Mouse (Mus musculus) embryonic fibroblast, embryonic 13.5 days (primary cell): ENCODE measurements around the gene Aff3. TPM values are rescaled to one million over a fixed set of nuclear protein-coding genes. Genes with fewer than 3 reads are reported as not detected.

Experiments
- H3K27ac ChIP-seq: 2 replicates; pipeline ENCODE4 v1.5.1; 2012; ENCODE audit warnings: low read length, control low read depth, inconsistent platforms; ENCODE audit not compliant: insufficient read depth
- H3K4me1 ChIP-seq: 2 replicates; pipeline ENCODE4 v1.6.1; 2011; ENCODE audit warnings: low read length; ENCODE audit not compliant: control insufficient read depth, insufficient read depth
- H3K4me3 ChIP-seq: 2 replicates; pipeline ENCODE4 v1.5.1; 2011; ENCODE audit warnings: mild to moderate bottlenecking, control low read depth, low read length; ENCODE audit not compliant: insufficient read depth
- CTCF ChIP-seq: IDR thresholded peaks from 2 replicates; pipeline ENCODE4 v1.5.1; 2011; ENCODE audit warnings: mild to moderate bottlenecking, control low read depth, low read length, moderate library complexity, borderline replicate concordance; ENCODE audit not compliant: insufficient read depth
- POLR2A ChIP-seq: IDR thresholded peaks from 2 replicates; pipeline ENCODE4 v1.6.1; 2011; ENCODE audit warnings: low read depth, mild to moderate bottlenecking, control low read depth, low read length, moderate library complexity
- polyA plus RNA-seq: library from polyadenylated mRNA; stranded (reverse); fragments of >200 nt; gene quantifications from 2 replicates; pipeline ENCODE4 v1.2.4, GENCODE M21; 2011; ENCODE audit warnings: low read depth; ENCODE audit not compliant: missing spikeins, insufficient read length

The Aff3 gene
- polyA plus RNA-seq, 1 experiment = 20.0 TPM

DNA sequence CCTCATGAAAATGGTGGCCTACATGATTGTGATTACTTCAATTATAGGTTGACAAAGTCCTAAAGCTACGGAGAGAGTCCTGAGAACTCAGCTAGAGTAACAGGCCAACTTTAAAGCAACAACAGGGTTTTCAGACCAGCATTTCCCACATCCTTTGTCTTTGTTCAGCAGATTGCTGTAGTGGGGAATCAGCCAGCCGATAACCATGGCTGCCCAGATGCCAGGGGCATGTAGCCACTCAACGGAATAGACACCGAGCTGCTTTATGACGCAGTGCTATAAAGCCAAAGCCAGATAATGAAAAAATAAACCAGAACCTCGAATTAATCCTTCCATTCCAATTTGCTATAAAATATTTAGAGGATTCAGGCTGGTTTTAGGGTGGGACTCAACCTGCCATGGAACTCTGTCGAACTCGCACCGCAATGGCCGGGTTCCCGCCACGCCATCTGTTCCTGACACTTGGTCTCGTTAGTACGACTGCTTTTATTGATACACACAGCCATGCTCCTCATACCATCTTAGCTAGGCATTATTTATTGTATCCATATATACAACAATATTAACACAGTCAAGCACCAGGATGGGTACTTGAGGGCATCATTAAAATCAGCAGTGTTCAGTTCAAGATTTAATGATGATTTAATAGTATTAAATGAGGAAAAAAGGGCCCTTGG is 297.2 kb downstream of the Aff3 start:
- TF ChIP-seq POLR2A (no peak), CTCF (no peak)
- H3K4me1 ChIP-seq = 0 out of 2 replicates have a peak, but pooled peaks cover 3% of the 10 kb centered on the region
- no peak overlapping the region for H3K4me3 ChIP-seq
- H3K27ac ChIP-seq = no peak overlapping the region

DNA sequence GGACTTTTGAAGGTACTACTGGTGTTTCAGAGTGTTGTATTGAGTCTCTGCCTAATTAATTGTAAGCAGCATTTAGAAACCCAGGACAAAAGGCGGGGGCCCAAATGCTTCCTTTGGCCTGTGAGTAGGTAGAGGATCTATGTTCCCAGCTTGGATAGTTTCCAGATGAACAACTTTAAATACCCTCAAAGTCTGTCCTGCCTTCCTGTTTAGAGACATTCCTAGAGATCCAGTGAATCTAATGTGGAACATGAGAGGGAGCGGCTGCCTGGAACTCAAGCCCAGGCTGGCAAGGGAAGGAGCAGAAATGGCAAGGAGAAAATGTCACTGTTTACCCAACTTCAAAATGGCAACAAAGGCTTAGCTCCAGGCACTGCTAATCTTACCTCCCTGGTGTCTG is 300.9 kb downstream of the Aff3 start:
- no peak for TF ChIP-seq CTCF
- no peak for TF ChIP-seq POLR2A
- H3K4me1 ChIP-seq = 0 out of 2 replicates have a peak, but pooled peaks cover 3% of the 10 kb centered on the region

DNA sequence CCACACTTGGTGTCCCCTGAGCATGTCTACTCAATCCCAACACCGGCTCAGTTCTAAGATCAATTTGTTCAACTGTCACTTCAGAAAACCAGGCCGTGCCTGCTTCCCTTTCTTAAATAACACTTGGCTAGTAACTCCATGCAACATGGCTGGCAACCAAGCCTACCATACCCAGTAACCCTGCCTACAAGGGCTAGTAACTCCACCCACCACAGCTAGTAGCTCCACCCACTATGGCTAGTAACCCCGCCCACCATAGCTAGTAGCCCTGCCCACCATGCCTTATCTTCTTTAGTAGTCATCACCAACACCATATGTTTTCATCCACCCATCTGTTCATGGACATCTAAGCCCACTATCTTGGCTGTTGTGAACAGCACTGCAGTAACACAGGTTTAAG is 302.5 kb downstream of the Aff3 start:
- TF ChIP-seq POLR2A (no peak), CTCF (no peak)
- no peak overlapping the region for H3K27ac ChIP-seq
- 0 out of 2 replicates have a peak, but pooled peaks cover 5% of the 10 kb centered on the region for H3K4me1 ChIP-seq
- H3K4me3 ChIP-seq = no peak overlapping the region

More for the DNA sequence above, 300.9 kb downstream of the Aff3 start:
- H3K27ac ChIP-seq = no peak overlapping the region
- no peak overlapping the region for H3K4me3 ChIP-seq

DNA sequence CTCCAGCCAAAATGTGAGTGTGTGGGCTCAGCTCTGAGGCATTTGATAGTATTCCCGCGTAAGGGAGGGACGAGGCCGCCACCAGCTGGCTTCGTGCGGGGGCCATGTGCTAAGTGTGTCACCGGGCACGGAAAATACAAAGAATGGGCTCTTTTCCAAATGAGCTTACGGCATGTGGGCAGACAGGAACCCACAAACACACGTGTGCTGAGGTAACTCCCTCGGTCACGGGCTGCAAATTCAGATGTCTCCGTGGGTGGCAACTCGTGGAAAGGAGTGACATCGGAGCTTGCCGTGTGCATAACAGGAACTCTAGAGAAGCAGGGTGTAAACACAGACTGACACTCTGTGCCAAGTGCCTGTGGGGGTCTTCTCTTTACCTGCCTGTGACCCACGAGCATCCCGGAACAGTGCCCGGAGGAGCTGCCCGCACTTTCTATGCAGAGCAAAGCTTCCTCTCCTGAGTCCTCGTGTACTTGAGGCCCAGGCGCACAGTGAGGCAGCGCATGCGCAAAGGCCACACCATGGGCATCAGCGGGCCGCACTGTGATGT is 305.9 kb downstream of the Aff3 start:
- no peak overlapping the region for H3K27ac ChIP-seq
- TF ChIP-seq CTCF (no peak), POLR2A (no peak)
- H3K4me1 ChIP-seq = 0 out of 2 replicates have a peak, but pooled peaks cover 2% of the 10 kb centered on the region
- no peak overlapping the region for H3K4me3 ChIP-seq

- H3K27ac ChIP-seq = no peak overlapping the region
- H3K4me1 ChIP-seq = 0 out of 2 replicates have a peak, but pooled peaks cover 2% of the 10 kb centered on the region
- TF ChIP-seq POLR2A (no peak), CTCF (no peak)
- no peak overlapping the region for H3K4me3 ChIP-seq
Measured at GRCm38 (mm10) chr1:38357933-38358796, 306.6 kb downstream of the Aff3 start.

- Histone ChIP-seq H3K4me1 (0 out of 2 replicates have a peak, but pooled peaks cover 2% of the 10 kb centered on the region), H3K4me3 (no peak overlapping the region), H3K27ac (no peak overlapping the region)
- no peak for TF ChIP-seq CTCF
- TF ChIP-seq POLR2A = no peak
Measured at GRCm38 (mm10) chr1:38354585-38354984, 310.2 kb downstream of the Aff3 start.

- no peak overlapping the region for H3K4me3 ChIP-seq
- no peak for TF ChIP-seq CTCF
- TF ChIP-seq POLR2A = no peak
- H3K4me1 ChIP-seq = no peaks in the 10 kb centered on the region
- no peak overlapping the region for H3K27ac ChIP-seq
Measured at GRCm38 (mm10) chr1:38347346-38347745, 317.4 kb downstream of the Aff3 start.

GRCm38 (mm10) chr1:38334206-38334605 is 330.5 kb downstream of the Aff3 start:
- TF ChIP-seq POLR2A = no peak
- no peak for TF ChIP-seq CTCF
- Histone ChIP-seq H3K27ac (no peak overlapping the region), H3K4me1 (no peaks in the 10 kb centered on the region), H3K4me3 (no peak overlapping the region)

GRCm38 (mm10) chr1:38332919-38333318 is 331.8 kb downstream of the Aff3 start:
- TF ChIP-seq POLR2A (no peak), CTCF (no peak)
- Histone ChIP-seq H3K4me3 (no peak overlapping the region), H3K27ac (no peak overlapping the region), H3K4me1 (no peaks in the 10 kb centered on the region)
